Mouse (Mus musculus) forebrain, embryonic 13.5 days (tissue): ENCODE data around the gene Cad. TPM values are rescaled to one million over a fixed set of nuclear protein-coding genes. Genes with fewer than 3 reads are reported as not detected.

Experiments
- ATAC-seq: fragments of 200-750 bp; cut with Nextera tagmentation; 2 replicates; pipeline ENCODE4 v1.8.0; 2017
- H3K27ac ChIP-seq: fragments of 300-500 bp; sonication (generic); 2 replicates; pipeline ENCODE4 v1.5.1; 2015; ENCODE audit warnings: inconsistent platforms, mild to moderate bottlenecking, moderate library complexity
- H3K27me3 ChIP-seq: fragments of 300-500 bp; sonication (generic); 2 replicates; pipeline ENCODE4 v1.6.1; 2015; ENCODE audit warnings: mild to moderate bottlenecking, inconsistent platforms
- H3K36me3 ChIP-seq: fragments of 300-500 bp; sonication (generic); 2 replicates; pipeline ENCODE4 v1.6.1; 2015; ENCODE audit warnings: mild to moderate bottlenecking, inconsistent platforms; ENCODE audit not compliant: poor library complexity, severe bottlenecking
- H3K4me1 ChIP-seq: fragments of 300-500 bp; sonication (generic); 2 replicates; pipeline ENCODE4 v1.6.1; 2015; ENCODE audit warnings: inconsistent platforms
- H3K4me2 ChIP-seq: fragments of 300-500 bp; sonication (generic); 2 replicates; pipeline ENCODE4 v1.6.1; 2015; ENCODE audit warnings: inconsistent platforms, mild to moderate bottlenecking, moderate library complexity
- H3K4me3 ChIP-seq: fragments of 300-500 bp; sonication (generic); 2 replicates; pipeline ENCODE4 v1.5.1; 2015; ENCODE audit warnings: mild to moderate bottlenecking, inconsistent platforms
- H3K9ac ChIP-seq: fragments of 300-500 bp; sonication (generic); 2 replicates; pipeline ENCODE4 v1.6.1; 2015; ENCODE audit warnings: mild to moderate bottlenecking, inconsistent platforms
- H3K9me3 ChIP-seq: fragments of 300-500 bp; sonication (generic); replicated peaks from 2 replicates; pipeline ENCODE4 v1.6.1; 2016; ENCODE audit warnings: inconsistent platforms
- WGBS: fragments of 180-500 bp; shearing (Covaris S2); methylation state at CpG from one replicate; pipeline ENCODE4 v1.1.7; 2015; 5-methylcytosine and 5-hydroxymethylcytosine counted together
- polyA plus RNA-seq: library from polyadenylated mRNA; unstranded; fragments of >200 nt; fragmentation: Nextera tagmentation; extraction: Ambion mirVana; gene quantifications from 2 replicates; pipeline ENCODE4 v1.2.1, GENCODE M21; 2015

The Cad gene
- polyA plus RNA-seq, 1 experiment from 2014 or later, result 24.2 TPM

GRCm38 (mm10) chr5:31076346-31076745 lies 21.8 kb downstream of the Cad start:
- 90% methylated on average over 13 of the region's 13 CpGs for WGBS
- peaks cover 78% of the 10 kb centered on the region for H3K36me3 ChIP-seq

GRCm38 (mm10) chr5:31080059-31080794 lies 25.6 kb downstream of the Cad start:
- peaks cover 40% of the 10 kb centered on the region for H3K36me3 ChIP-seq
- ATAC-seq, result no peak
- H3K4me1 ChIP-seq, result peaks cover 4% of the 10 kb centered on the region
- H3K27ac ChIP-seq, result no peak overlapping the region
- no peaks in the 10 kb centered on the region for H3K27me3 ChIP-seq
- no peak overlapping the region for H3K9ac ChIP-seq
- H3K4me2 ChIP-seq, result no peak overlapping the region
- WGBS, result 83% methylated on average over 13 of the region's 13 CpGs
- H3K4me3 ChIP-seq, result no peak overlapping the region
- H3K9me3 ChIP-seq, result no peaks in the 10 kb centered on the region

More at GRCm38 (mm10) chr5:31076346-31076745, 21.8 kb downstream of the Cad start:
- Histone ChIP-seq H3K4me3 (no peak overlapping the region), H3K27ac (no peak overlapping the region), H3K9me3 (no peaks in the 10 kb centered on the region), H3K27me3 (no peaks in the 10 kb centered on the region), H3K4me1 (no peaks in the 10 kb centered on the region), H3K4me2 (no peak overlapping the region), H3K9ac (no peak overlapping the region)
- ATAC-seq, result no peak

- Histone ChIP-seq H3K9me3 (no peaks in the 10 kb centered on the region), H3K4me3 (no peak overlapping the region), H3K27me3 (peaks cover 2% of the 10 kb centered on the region; the same call in 1 of the 2 replicates), H3K27ac (no peak overlapping the region), H3K36me3 (peaks cover 34% of the 10 kb centered on the region), H3K4me2 (no peak overlapping the region), H3K4me1 (peaks cover 4% of the 10 kb centered on the region), H3K9ac (no peak overlapping the region)
- ATAC-seq, result no peak
- 69% methylated on average over 3 of the region's 3 CpGs for WGBS
Measured at GRCm38 (mm10) chr5:31080795-31081164, 26.2 kb downstream of the Cad start.

- Histone ChIP-seq H3K36me3 (peaks cover 28% of the 10 kb centered on the region), H3K9me3 (no peaks in the 10 kb centered on the region), H3K4me3 (no peak overlapping the region), H3K4me2 (no peak overlapping the region), H3K27me3 (peaks cover 8% of the 10 kb centered on the region; the same call in 1 of the 2 replicates), H3K27ac (no peak overlapping the region), H3K4me1 (peaks cover 4% of the 10 kb centered on the region), H3K9ac (no peak overlapping the region)
- no peak for ATAC-seq
- 74% methylated on average over 3 of the region's 3 CpGs for WGBS
Measured at GRCm38 (mm10) chr5:31081386-31081785, 26.8 kb downstream of the Cad start.

GRCm38 (mm10) chr5:31082355-31082754 lies 27.8 kb downstream of the Cad start:
- Histone ChIP-seq H3K4me1 (peaks cover 4% of the 10 kb centered on the region), H3K27me3 (peaks cover 13% of the 10 kb centered on the region; the same call in 1 of the 2 replicates), H3K27ac (no peak overlapping the region), H3K9ac (no peak overlapping the region), H3K4me2 (no peak overlapping the region), H3K4me3 (no peak overlapping the region), H3K9me3 (no peaks in the 10 kb centered on the region), H3K36me3 (peaks cover 18% of the 10 kb centered on the region)
- ATAC-seq, result no peak
- 19% methylated on average over 5 of the region's 5 CpGs for WGBS

GRCm38 (mm10) chr5:31082935-31083625 lies 28.5 kb downstream of the Cad start:
- Histone ChIP-seq H3K4me2 (no peak overlapping the region), H3K27me3 (peaks cover 14% of the 10 kb centered on the region), H3K27ac (no peak overlapping the region), H3K36me3 (peaks cover 11% of the 10 kb centered on the region), H3K4me3 (no peak overlapping the region), H3K9ac (no peak overlapping the region), H3K9me3 (no peaks in the 10 kb centered on the region), H3K4me1 (peaks cover 4% of the 10 kb centered on the region)
- no peak for ATAC-seq
- WGBS, result 45% methylated on average over 12 of the region's 12 CpGs

- peaks cover 23% of the 10 kb centered on the region for H3K27me3 ChIP-seq
- no peak overlapping the region for H3K4me3 ChIP-seq
- 0 out of 2 replicates have a peak overlapping the region, but pooled peaks have one; percentile 16 for H3K4me2 ChIP-seq
- peaks cover 4% of the 10 kb centered on the region for H3K4me1 ChIP-seq
- no peak overlapping the region for H3K9ac ChIP-seq
- ATAC-seq, result peak; percentile 15; the same call in 1 of the 2 replicates
- peaks cover 2% of the 10 kb centered on the region; the same call in 1 of the 2 replicates for H3K36me3 ChIP-seq
- H3K9me3 ChIP-seq, result no peaks in the 10 kb centered on the region
- WGBS, result 9% methylated on average over 8 of the region's 8 CpGs
- H3K27ac ChIP-seq, result no peak overlapping the region
Measured at GRCm38 (mm10) chr5:31083949-31084348, 29.4 kb downstream of the Cad start.

GRCm38 (mm10) chr5:31086606-31087005 lies 32.0 kb downstream of the Cad start:
- no peak overlapping the region for H3K9ac ChIP-seq
- 37% methylated on average over 7 of the region's 7 CpGs for WGBS
- no peaks in the 10 kb centered on the region for H3K9me3 ChIP-seq
- H3K27ac ChIP-seq, result no peak overlapping the region
- no peaks in the 10 kb centered on the region for H3K36me3 ChIP-seq
- no peak for ATAC-seq
- peaks cover 4% of the 10 kb centered on the region for H3K4me1 ChIP-seq
- no peak overlapping the region for H3K4me2 ChIP-seq
- H3K27me3 ChIP-seq, result peaks cover 49% of the 10 kb centered on the region
- no peak overlapping the region for H3K4me3 ChIP-seq

GRCm38 (mm10) chr5:31087131-31087530 lies 32.6 kb downstream of the Cad start:
- peaks cover 5% of the 10 kb centered on the region for H3K4me1 ChIP-seq
- H3K27me3 ChIP-seq, result peaks cover 54% of the 10 kb centered on the region
- no peak overlapping the region for H3K4me2 ChIP-seq
- H3K9me3 ChIP-seq, result no peaks in the 10 kb centered on the region
- H3K36me3 ChIP-seq, result no peaks in the 10 kb centered on the region
- 86% methylated on average over 2 of the region's 2 CpGs for WGBS
- ATAC-seq, result no peak
- H3K4me3 ChIP-seq, result no peak overlapping the region
- no peak overlapping the region for H3K27ac ChIP-seq
- H3K9ac ChIP-seq, result no peak overlapping the region

- Histone ChIP-seq H3K4me2 (peak overlapping the region; percentile 72), H3K9ac (peak overlapping the region; percentile 61), H3K36me3 (no peaks in the 10 kb centered on the region), H3K27me3 (peaks cover 94% of the 10 kb centered on the region), H3K9me3 (no peaks in the 10 kb centered on the region), H3K4me1 (peaks cover 36% of the 10 kb centered on the region), H3K4me3 (peak overlapping the region; percentile 43), H3K27ac (no peak overlapping the region)
- ATAC-seq, result no peak; the same call in 1 of the 2 replicates
- 1% methylated on average over 44 of the region's 53 CpGs for WGBS
Measured at GRCm38 (mm10) chr5:31092231-31092975, 37.8 kb downstream of the Cad start.

- peak overlapping the region; percentile 72 for H3K4me2 ChIP-seq
- H3K9ac ChIP-seq, result peak overlapping the region; percentile 61
- peak overlapping the region; percentile 43 for H3K4me3 ChIP-seq
- no peak overlapping the region for H3K27ac ChIP-seq
- H3K36me3 ChIP-seq, result no peaks in the 10 kb centered on the region
- ATAC-seq, result peak; percentile 68
- H3K9me3 ChIP-seq, result no peaks in the 10 kb centered on the region
- WGBS, result under 1% methylated on average over 52 of the region's 54 CpGs
- H3K4me1 ChIP-seq, result peaks cover 36% of the 10 kb centered on the region
- peaks cover 99% of the 10 kb centered on the region for H3K27me3 ChIP-seq
Measured at GRCm38 (mm10) chr5:31093151-31094041, 38.8 kb downstream of the Cad start.
